Mouse (Mus musculus): Measurements from ENCODE around the gene Nelfe.
A peak's percentile ranks its signal among the peaks of the same experiment; 100 is the strongest.

Gene Nelfe

DNA sequence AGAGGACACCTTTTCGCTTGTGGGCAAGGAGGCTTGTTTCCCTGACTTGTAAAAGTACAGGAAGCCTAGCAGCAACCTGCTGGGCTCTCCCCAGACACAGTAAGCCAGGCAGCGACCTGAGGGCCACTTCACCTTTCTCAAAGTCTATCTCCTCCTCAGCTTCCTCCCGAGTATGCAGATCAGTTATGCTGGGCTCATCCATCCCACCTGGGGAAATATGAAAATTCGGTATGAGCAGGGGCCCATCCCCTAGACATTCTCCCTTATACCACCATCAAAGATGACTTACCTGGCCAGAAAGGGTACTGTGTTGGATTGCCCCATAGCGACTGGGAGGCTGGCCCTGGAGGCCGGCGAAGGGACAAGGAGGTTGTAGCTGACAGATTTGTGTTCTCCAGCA lies 2.6 kb upstream of the Nelfe start:
- no peak for DNase-seq

DNA sequence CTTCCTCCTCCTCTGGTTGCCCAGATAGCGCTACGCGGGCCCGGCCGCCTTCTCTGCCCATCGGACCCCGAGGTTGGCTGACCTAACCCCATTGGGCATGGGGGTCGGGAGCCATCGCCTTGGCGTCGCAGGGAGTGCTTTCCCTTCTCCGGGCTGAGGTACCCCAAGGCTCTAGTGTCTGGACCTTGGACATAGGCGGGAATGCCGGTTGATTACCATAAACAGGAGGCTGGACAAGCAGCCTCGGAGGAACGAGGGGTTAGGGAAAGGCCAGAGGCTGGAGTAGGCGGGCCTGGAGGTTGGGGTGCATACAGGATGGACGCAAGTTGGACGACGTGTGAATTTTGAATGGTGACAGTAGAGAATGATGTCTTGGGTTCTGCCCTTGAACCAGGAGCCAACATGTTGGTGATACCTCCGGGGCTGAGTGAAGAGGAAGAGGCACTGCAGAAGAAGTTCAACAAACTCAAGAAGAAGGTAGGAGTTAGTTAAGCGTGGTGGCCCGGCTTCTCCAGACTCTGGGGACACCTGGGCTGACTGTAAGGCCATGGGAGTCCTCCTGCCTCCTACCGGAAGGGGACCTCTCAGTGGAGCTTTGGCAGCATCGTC lies 430 bp downstream of the Nelfe start:
- DNase-seq = no peak

DNA sequence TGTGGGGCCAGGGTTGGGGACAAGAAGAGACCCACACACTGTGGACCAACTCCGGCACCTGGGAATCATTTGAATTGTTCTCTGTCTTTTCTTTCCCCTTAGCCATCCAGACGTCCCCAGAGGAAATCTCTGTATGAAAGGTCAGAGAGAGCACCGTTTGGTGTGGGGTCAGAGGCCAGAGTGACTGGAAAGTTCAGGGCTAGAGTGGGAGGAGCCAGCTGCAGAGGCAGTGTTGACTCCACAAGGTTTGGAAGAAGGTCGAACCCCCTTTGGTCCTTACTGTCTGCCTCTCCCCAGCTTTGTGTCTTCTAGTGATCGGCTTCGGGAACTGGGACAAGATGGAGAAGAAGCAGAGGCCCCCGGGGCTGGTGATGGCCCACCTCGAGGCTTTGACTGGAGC lies 3.3 kb downstream of the Nelfe start:
- DNase-seq = no peak

DNA sequence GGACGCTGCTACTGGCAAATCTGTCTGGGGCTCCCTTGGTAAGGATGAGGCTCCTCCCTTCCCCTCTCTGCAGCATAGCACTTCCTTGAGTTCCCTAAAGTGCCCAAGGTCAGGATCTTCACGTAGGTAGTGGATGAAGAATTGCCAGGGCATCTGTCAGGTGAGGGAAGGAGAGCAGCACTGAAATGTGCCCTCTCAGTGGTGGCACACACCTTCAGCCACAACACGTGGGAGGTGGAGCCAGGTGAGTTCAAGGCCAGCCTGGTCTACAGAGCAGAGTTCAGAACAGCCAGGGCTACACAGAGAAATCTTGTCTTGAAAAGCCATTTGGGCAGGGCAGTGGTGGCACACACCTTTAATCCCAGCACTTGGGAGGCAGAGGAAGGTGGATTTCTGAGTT lies 4.6 kb downstream of the Nelfe start:
- DNase-seq = no peak

DNA sequence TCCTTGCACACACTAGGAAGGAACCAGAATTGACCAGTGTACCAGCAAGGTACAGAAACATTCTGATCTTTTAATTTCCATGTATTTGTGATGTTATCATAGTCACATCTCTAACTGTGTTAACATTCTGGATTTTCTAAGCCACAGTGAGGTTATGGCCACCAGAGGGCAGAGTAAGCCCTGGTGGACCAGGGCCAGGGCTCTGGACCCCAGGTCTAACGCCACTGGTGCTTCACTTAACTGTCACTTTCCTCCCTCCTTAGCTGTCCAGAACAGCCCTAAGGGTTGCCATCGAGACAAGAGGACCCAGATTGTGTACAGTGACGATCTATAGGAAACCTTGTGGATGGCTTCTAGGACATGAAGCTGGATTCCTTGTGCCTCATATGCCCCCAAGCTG lies 5.6 kb downstream of the Nelfe start:
- peak; percentile 47 for DNase-seq

DNA sequence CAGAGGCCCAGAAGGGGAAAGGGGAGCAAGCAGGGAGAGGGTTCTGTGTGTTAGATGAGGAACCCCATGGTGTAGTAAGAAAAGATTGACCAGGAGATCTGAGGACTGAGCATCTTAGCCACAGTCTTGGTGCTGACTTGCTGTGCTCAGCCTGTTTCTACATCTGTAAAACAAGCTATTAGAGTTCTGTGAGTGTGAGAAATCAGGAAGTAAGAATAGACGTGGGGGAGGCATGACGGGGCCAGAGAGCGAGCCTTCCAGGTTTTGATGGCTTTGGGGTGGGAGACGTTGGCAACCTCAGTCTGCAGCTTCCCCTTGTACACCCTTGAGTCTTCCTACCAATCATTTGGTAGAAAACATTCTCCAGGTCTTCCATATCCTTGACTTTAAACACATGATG lies 8.5 kb downstream of the Nelfe start:
- DNase-seq = no peak

DNA sequence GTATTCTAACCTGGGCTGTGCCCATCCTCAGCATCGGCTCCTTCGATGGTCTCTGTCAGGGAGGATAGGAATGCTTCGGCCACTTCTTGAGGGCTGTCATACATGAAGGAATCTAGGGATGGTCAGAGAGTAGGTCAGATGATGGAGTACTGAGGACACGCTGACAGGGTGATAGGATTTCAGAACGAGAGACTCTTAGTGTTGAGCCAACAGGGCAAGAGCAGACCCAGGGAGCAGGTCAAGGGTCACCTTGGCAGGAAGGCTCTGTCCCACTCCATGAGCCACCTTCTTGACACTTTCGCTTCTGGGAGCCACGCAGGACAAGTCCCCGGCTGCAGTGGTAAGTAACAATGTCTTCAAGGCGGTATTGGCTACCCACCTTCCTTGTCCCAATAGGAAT lies 10.3 kb downstream of the Nelfe start:
- no peak for DNase-seq

DNA sequence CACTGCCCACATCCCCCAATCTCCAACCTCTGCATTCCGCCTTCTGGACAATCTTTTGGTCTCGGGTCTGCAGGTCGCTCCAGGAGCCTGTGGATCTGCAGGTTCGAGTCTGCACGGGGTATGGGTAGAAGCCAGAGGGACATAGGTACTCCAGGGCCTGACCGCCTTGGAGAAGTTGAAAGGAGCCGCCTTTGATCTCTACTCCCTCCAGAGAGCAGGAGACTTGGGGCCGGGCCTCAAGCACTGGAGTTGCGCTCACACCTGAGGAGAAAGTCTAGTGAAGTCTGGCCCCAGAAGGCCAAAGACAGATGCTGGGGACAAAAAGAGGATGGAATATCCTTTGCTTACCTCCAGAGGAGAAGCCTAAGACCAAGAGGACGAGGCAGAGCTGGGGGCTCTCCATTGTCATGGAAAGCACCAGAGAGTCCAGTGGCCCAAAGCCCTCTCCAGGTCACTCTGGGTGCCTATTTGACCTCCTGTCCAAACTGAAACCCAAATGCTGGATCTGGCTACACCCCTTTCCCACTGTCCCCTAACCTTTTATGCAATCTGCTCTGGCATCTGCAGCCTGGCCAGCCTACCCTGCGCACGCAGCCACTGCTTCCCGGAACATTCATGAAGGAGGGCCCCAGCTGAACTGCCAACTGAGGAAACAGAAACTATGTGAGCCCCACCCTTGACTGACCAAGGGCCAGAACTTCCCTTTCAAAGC lies 11.7 kb downstream of the Nelfe start:
- DNase-seq = no peak

DNA sequence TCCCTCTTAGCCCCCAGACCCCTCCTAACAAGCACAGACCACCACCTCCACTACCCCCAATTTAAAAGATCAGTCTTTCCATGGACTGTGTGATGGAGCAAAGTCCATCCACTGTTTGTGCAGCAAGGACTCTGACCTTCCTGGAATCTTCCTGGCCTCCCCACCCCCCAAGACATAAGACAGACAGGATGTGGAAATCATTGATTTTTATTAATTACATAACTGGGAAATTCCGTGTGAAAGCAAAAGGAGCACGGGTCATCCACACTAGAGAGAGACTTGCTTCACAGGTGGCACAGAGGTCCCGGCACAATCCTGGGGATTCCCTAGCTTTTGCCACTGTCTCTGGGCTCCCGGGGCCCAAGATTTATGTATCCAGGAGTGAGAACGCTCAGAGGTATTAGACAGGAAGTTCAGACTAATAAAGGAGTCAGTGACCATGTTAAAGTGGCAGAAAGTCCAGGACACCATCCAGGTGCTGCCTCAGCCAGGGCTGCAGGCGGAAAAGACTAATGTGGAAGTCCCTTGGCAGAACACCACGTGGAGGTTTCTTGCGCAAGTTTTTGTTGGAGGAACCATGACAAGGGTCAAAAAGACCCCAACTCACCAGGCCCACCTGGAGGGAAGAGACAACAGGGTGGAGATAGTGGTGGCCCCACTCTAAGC lies 12.4 kb downstream of the Nelfe start, which contains the start of gene Cfb:
TSS of gene Cfb (minus strand) at position 103 of the 666 bp plus-strand sequence.
- no peak for DNase-seq

DNA sequence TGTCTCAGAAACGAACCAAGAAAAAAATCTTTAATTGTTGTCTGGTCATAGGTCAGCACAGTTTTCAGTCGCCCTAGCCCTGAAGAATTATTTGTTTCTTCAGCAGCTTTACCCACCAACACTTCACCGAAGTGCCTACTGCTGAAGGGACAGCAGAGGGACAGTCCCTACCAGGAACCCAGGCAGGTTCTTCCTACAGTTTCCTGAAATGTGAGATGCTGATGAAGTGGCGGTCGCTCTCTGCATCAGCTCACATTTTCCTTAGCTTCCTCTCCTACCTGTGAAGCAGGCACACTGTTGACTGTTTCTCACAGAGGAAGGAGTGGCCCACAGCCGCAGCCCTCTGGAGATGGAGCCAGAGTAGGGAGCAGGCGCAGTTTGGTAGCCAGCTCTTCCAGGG lies 15.8 kb downstream of the Nelfe start:
- DNase-seq = no peak

DNA sequence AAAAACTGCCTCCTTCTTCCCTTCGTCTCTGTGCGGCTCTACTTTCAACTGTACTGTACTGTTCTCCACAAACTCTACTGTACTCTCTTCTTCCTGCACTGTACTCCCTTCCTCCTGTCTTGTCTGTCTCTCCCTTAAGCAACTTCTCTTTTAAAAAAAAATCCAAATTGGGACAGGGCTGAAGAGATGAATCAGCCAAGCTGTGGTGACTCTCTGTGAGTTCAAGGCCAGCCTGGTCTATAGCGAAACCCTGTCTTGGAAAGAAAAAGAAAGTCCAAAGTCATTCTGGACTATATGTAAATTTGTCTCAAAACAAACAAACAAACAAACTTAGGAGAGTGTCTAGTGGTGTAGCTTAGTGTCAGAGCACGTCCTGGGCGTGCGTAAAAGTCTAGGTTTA lies 24.1 kb downstream of the Nelfe start:
- no peak for DNase-seq

DNA sequence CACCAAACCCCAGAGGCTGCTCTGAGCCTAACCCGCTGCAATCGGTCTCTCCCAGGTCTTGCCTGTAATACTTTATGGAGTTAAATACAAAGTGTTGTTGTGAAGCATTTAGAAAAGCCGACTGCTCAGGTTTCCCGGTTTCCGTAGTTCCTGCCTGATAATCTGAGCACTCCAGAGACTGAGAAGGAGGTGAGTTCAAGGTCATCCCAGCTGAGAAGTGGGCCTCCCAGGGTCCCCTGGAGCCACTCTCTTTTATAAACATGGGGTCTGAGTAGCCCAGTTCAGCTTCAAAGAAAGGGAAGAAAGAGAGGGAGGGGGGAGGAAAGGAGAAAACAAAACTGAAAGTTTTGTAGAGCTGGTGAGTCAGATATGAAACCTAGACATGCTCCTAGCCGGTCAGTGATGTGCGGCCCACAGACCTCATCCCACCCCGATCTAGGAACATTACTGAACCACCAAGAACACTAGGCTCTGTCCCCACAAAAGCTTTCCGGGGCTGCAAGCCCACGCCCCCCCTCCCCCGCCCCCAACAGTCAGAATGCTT lies 29.2 kb downstream of the Nelfe start, which contains the start of gene Zbtb12:
TSS of gene Zbtb12 (plus strand) at position 148 of the 544 bp plus-strand sequence.
- no peak for DNase-seq

DNA sequence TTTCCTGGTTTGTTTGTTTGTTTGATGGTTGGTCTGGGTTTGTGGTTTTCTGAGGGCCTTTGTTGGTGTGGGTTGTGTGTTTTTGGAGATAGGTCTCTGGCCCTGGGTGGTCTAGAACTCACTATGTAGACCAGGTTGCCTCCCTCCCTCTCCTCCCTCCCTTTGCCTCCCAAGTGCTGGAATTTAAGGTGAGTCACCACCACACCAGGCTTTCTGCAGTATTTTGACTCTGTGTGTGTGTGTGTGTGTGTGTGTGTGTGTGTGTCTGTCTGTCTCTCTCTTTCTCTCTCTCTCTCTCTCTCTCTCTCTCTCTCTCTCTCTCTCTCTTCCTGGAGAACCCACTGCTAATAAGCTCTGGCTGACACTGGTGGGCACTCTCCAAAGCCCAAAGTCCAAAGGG lies 31.0 kb downstream of the Nelfe start:
- DNase-seq = no peak

DNA sequence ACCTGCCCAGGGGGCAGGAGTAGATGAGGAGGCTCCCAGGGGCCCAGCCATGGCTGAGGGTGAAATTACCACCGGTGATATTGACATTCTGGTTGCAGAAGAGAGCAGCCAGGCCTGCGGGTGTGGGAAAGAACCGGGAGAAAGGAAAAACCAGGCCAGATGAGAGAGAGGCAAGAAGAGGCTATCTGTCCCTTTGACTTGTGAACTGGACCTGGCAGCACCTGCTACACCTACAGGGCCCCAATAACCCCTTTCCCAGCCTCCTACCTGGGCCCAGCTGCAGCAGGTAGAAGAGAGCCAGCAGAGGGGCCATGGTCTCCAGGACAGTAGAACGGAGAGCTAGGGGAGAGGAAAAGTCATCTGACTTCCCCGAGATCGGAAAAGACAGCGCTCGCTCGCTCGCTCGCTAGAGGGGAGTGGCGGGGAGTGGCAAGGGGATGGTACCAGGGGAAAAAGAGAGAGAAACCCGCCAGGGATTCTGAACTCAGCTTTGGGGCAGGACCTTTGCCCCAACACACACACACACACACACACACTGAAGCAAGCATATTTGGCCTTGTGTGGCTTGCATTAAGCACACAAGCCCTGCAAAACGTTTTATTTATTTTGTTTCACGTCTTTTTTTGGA lies 31.6 kb downstream of the Nelfe start, which contains the start of gene Gm20547:
TSS of gene Gm20547 (minus strand) at position 360 of the 628 bp plus-strand sequence.
- DNase-seq = no peak

DNA sequence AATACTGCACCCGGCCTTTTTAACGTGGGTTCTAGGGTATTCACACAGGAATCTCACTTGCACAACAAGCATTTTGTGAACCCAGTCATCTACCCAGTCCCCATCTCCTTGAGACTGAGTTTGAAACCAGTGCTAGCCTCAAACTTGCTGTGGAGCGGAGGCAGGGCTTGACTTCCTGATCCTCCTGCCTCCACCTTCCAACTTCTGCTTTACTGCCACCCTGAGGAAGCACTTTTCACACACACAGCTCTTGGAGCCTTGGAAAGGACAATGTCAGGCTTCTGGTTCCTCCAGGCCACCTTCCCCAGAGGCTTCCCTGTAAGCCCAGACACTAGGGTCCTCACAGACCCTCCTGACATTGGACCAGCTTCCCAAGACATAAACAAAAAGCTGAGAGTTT lies 33.1 kb downstream of the Nelfe start:
- DNase-seq = no peak

DNA sequence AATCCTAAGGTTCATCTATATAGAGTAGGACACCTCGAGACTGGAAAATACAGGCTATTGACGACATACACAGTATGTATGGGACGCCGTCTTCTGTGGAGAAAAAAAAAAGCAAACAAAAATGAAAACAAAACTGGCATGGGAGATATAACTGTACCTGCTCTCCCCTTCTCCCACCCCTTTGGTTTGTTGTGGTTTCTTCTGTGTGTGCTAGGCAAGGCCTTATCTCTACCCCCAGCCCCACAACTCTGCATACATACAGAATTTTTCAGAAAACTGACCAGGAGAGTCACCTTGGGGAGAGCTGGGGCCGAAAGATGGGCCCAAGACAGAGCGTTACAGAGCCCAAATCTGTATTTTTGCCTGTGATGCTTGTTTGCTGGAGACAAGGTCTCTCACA lies 34.5 kb downstream of the Nelfe start:
- no peak for DNase-seq

DNA sequence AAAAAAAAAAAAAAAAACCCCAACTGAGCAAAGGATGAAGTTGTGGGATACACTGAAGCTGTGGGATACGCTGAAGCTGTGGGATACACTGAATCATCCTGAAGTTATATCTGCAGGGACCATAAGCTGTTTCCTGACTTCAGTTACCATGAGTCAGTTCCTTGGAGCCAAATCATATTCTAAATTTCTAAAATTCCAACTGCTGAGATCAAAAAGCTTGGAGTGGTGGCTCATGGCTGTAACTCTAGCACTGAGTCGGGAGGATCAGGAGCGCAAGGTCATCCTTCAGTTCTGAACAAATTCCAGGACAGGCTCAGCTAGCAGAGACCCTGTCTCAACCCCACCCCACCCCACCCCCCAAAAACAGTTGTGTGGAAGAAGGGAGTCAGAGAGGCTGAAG lies 35.4 kb downstream of the Nelfe start:
- DNase-seq = no peak

DNA sequence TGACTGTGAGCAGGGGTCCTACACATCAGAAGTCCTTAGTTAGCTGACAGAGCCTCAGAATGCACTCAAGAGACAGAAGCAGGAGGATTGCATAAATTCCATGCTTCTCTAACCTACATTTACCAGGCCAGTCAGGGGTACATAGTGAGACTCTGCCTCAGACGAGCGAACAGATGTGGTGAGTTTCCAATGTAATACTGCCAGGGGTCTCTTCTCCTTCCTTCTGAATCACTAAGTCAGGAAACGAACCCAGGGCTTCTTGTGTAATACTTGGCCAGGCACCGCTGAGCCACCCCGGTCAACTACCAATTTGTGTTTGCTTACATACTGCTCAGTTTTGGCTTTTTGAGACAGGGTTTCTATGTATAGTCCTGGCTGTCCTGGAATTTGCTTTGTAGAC lies 37.8 kb downstream of the Nelfe start:
- no peak for DNase-seq

DNA sequence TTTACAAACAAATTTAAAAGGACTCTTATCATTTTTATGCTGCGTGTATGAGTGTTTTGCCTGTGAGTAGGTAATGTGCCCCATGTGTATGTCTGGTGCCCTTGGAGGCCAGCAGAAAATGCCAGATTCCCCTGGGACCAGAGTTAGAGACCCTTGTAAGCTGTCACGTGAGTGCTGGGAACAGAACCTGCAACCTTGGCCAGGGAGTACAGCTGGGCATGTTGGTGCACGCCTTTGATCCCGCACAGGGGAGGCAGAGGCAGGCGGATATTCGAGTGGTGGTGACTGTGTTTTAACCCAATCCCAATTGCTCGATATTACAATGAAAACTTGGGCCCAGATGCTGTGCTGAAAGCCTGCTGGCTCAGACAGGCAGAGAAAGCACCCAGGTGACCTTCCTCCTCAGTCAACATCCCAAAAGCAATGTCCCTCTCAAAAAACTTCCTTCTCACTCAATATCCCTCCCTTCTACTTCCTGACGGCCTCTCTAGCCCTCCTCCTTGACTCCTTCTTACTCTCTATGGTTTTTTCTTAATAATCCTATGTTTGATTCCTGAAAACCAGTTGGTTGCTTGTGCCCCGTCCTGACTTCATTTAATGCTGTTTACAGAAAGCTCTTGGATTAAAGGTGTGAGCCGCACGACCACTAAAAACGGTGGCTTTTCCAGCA lies 40.0 kb downstream of the Nelfe start:
- no peak for DNase-seq

DNA sequence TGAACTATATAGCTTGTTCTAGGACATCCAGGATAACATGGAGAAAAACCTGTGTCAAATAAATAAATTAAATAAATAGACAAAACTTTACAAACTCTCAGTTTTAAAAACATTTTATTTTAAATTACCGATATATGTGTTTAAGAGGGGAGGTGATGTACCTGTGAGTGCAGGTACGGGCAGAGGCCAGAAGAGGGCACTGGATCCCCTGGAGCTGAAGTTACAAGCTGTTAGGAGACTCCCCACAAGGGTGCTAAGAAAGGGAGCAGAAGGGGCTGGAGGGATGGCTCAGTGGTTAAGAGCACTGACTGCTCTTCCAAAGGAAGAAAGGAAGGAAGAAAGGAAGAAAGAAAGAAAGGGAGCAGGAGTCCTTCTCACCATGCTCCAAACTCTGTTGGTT lies 41.2 kb downstream of the Nelfe start:
- DNase-seq = no peak

DNA sequence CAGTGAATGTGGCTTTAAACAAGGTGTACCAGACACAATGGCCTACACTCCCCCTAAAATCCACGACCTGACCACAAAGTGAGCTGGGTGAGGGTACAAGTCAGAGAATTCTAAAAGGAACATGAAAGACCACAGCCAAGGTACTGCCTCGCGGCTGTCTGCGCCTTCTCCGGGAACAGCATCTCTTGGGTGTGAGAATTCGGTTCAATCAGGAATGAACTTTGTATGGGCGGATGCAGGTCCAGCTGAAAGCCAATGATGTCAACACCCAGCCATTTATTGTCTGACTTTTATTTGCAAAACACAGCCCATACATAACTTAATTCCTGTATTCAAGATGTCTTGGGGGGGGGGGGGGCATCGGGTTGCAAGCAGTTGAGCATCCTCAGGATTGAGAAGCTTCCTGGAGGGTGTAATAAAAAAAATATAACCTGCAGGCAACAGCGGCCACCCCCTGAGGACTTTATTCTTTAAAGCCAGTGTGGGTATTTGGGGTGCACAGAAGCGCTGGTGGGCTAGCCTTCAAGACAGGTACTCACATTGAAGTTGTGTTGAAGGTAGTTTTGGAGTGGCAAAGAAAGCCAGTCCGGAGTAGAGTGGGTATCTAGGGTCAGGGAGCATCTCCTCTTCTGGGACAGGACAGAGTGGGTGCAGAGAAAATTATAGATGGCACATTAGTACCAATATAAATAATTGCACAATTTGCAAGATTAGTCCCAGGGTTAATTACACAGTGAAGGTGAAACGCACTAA lies 43.1 kb downstream of the Nelfe start:
- no peak for DNase-seq

DNA sequence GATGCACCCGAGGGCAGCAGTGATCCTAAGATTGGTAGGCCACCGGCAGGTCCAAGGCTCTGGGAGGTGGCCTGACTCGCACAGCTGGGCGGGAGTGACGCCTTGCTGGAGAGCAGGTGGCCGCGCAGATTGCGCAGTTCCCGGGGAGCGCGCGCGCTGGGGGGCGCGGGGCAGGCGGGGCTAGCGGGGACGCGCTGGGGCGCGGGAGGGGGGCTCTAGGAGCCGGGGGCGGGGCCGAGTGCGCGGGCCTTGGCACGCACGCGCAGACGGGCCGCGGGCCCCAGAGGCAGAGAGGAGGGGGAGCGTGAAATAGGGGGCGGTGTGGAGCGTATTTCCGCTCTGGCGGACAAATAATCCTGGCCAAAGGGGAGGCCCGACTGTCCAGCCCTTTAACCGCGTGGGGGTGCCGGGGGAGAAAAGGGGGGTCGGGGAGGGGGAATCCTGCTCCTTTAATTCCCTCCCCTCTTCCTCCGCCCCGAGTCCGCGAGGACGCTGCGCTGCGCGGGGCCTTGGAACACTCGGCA lies 43.9 kb downstream of the Nelfe start:
- peak; percentile 98 for DNase-seq
